Mouse (Mus musculus) midbrain, postnatal 0 days (tissue): ENCODE data around the gene Gnat2. TPM values are rescaled to one million over a fixed set of nuclear protein-coding genes. Genes with fewer than 3 reads are reported as not detected.

Source experiments
- ATAC-seq: fragments of 200-750 bp; cut with Nextera tagmentation; 2 replicates; pipeline ENCODE4 v1.8.0; 2017; ENCODE audit warnings: moderate number of reproducible peaks, mild to moderate bottlenecking, moderate TSS enrichment, moderate library complexity; ENCODE audit not compliant: low FRiP score
- DNase-seq: peaks from one replicate; pipeline ENCODE4 v3.0.0-alpha.2; 2015; ENCODE audit warnings: low spot score
- H3K27ac ChIP-seq: fragments of 300-500 bp; sonication (generic); 2 replicates; pipeline ENCODE4 v1.5.1; 2014; ENCODE audit warnings: low read depth, mild to moderate bottlenecking, low read length, mixed read lengths
- H3K27me3 ChIP-seq: fragments of 300-500 bp; sonication (generic); 2 replicates; pipeline ENCODE4 v1.6.1; 2014; ENCODE audit warnings: low read length, control low read depth, mixed read lengths; ENCODE audit not compliant: insufficient read depth
- H3K36me3 ChIP-seq: fragments of 300-500 bp; sonication (generic); 2 replicates; pipeline ENCODE4 v1.6.1; 2014; ENCODE audit warnings: low read length, control low read depth, mixed read lengths; ENCODE audit not compliant: insufficient read depth
- H3K4me1 ChIP-seq: fragments of 300-500 bp; sonication (generic); 2 replicates; pipeline ENCODE4 v1.6.1; 2014; ENCODE audit warnings: mild to moderate bottlenecking, control low read depth, antibody characterized with exemption, low read length, mixed read lengths; ENCODE audit not compliant: insufficient read depth
- H3K4me2 ChIP-seq: fragments of 300-500 bp; sonication (generic); 2 replicates; pipeline ENCODE4 v1.6.1; 2014; ENCODE audit warnings: low read depth, mild to moderate bottlenecking, low read length, mixed read lengths; ENCODE audit not compliant: poor library complexity, severe bottlenecking
- H3K4me3 ChIP-seq: fragments of 300-500 bp; sonication (generic); 2 replicates; pipeline ENCODE4 v1.5.1; 2014; ENCODE audit warnings: low read depth, mild to moderate bottlenecking, low read length, moderate library complexity
- H3K9ac ChIP-seq: fragments of 300-500 bp; sonication (generic); replicated peaks from 2 replicates; pipeline ENCODE4 v1.6.1; 2014; ENCODE audit warnings: mild to moderate bottlenecking, low read length, moderate library complexity, mixed read lengths; ENCODE audit not compliant: poor library complexity, severe bottlenecking
- H3K9me3 ChIP-seq: fragments of 300-500 bp; sonication (generic); 2 replicates; pipeline ENCODE4 v1.6.1; 2016; ENCODE audit warnings: low read length, control low read depth
- CTCF ChIP-seq: IDR thresholded peaks from 2 replicates; pipeline ENCODE4 v1.5.1; 2016; ENCODE audit warnings: antibody characterized with exemption, mild to moderate bottlenecking
- WGBS: fragments of 180-500 bp; shearing (Covaris S2); extraction: QIAGEN DNeasy Blood & Tissue Kit; methylation state at CpG from one replicate; pipeline ENCODE4 v1.1.7; 2014; 5-methylcytosine and 5-hydroxymethylcytosine counted together
- polyA plus RNA-seq: library from polyadenylated mRNA; unstranded; fragments of >200 nt; fragmentation: Nextera tagmentation; extraction: Ambion mirVana; gene quantifications from 2 replicates; pipeline ENCODE4 v1.2.1, GENCODE M21; 2015
- total RNA-seq: library from RNA; depleted of rRNA; stranded (reverse); fragments of >200 nt; gene quantifications from 2 replicates; pipeline ENCODE4 v1.2.3, GENCODE M21; 2014

Gene Gnat2
- total and polyA plus RNA-seq, 2 experiments from 2014 or later = 0.28 TPM; not detected in 1

GRCm38 (mm10) chr3:108124131-108124530 lies 31.5 kb downstream of the Gnat2 start:
- Histone ChIP-seq H3K27ac (no peak overlapping the region), H3K9me3 (no peaks in the 10 kb centered on the region), H3K4me1 (no peaks in the 10 kb centered on the region), H3K27me3 (no peaks in the 10 kb centered on the region), H3K4me3 (no peak overlapping the region), H3K4me2 (no peak overlapping the region), H3K36me3 (peaks cover 24% of the 10 kb centered on the region), H3K9ac (no peak overlapping the region)
- WGBS = 50% methylated on average over 1 of the region's 1 CpGs
- DNase-seq (no peak), ATAC-seq (no peak)
- no peak for TF ChIP-seq CTCF

- Histone ChIP-seq H3K4me3 (no peak overlapping the region), H3K9me3 (no peaks in the 10 kb centered on the region), H3K9ac (no peak overlapping the region), H3K4me2 (no peak overlapping the region), H3K4me1 (no peaks in the 10 kb centered on the region), H3K27me3 (no peaks in the 10 kb centered on the region), H3K36me3 (peaks cover 12% of the 10 kb centered on the region; the same call in 1 of the 2 replicates), H3K27ac (no peak overlapping the region)
- ATAC-seq (no peak), DNase-seq (no peak)
- 94% methylated on average over 3 of the region's 3 CpGs for whole genome bisulfite sequencing
- TF ChIP-seq CTCF = no peak
Measured at GRCm38 (mm10) chr3:108126327-108126726, 33.7 kb downstream of the Gnat2 start.

GRCm38 (mm10) chr3:108128520-108128919 lies 35.9 kb downstream of the Gnat2 start:
- ATAC-seq (no peak), DNase-seq (no peak)
- H3K27ac ChIP-seq = no peak overlapping the region
- no peak overlapping the region for H3K4me2 ChIP-seq
- no peaks in the 10 kb centered on the region for H3K4me1 ChIP-seq
- 73% methylated on average over 5 of the region's 5 CpGs for WGBS
- no peaks in the 10 kb centered on the region for H3K9me3 ChIP-seq
- H3K4me3 ChIP-seq = no peak overlapping the region
- no peak for TF ChIP-seq CTCF
- no peaks in the 10 kb centered on the region for H3K36me3 ChIP-seq
- no peaks in the 10 kb centered on the region for H3K27me3 ChIP-seq
- no peak overlapping the region for H3K9ac ChIP-seq

GRCm38 (mm10) chr3:108129367-108129766 lies 36.8 kb downstream of the Gnat2 start:
- no peak overlapping the region for H3K27ac ChIP-seq
- no peak for TF ChIP-seq CTCF
- no peak overlapping the region for H3K4me3 ChIP-seq
- no peaks in the 10 kb centered on the region for H3K4me1 ChIP-seq
- H3K36me3 ChIP-seq = no peaks in the 10 kb centered on the region
- DNase-seq (no peak), ATAC-seq (no peak)
- no peak overlapping the region for H3K9ac ChIP-seq
- no peaks in the 10 kb centered on the region for H3K9me3 ChIP-seq
- H3K27me3 ChIP-seq = no peaks in the 10 kb centered on the region
- H3K4me2 ChIP-seq = no peak overlapping the region
- 92% methylated on average over 4 of the region's 4 CpGs for WGBS

- 96% methylated on average over 4 of the region's 4 CpGs for WGBS
Measured at GRCm38 (mm10) chr3:108129804-108130203, 37.2 kb downstream of the Gnat2 start.

GRCm38 (mm10) chr3:108131216-108131615 lies 38.6 kb downstream of the Gnat2 start:
- no peaks in the 10 kb centered on the region for H3K9me3 ChIP-seq
- no peak overlapping the region for H3K27ac ChIP-seq
- H3K9ac ChIP-seq = no peak overlapping the region
- no peak for TF ChIP-seq CTCF
- DNase-seq (no peak), ATAC-seq (no peak)
- H3K4me3 ChIP-seq = no peak overlapping the region
- H3K36me3 ChIP-seq = no peaks in the 10 kb centered on the region
- H3K4me2 ChIP-seq = no peak overlapping the region
- no peaks in the 10 kb centered on the region for H3K4me1 ChIP-seq
- 96% methylated on average over 5 of the region's 5 CpGs for WGBS
- no peaks in the 10 kb centered on the region for H3K27me3 ChIP-seq

More at GRCm38 (mm10) chr3:108129804-108130203, 37.2 kb downstream of the Gnat2 start:
- no peaks in the 10 kb centered on the region for H3K4me1 ChIP-seq
- DNase-seq (no peak), ATAC-seq (no peak)
- H3K9me3 ChIP-seq = no peaks in the 10 kb centered on the region
- H3K36me3 ChIP-seq = no peaks in the 10 kb centered on the region
- H3K27me3 ChIP-seq = no peaks in the 10 kb centered on the region
- no peak overlapping the region for H3K9ac ChIP-seq
- no peak overlapping the region for H3K27ac ChIP-seq
- TF ChIP-seq CTCF = no peak
- no peak overlapping the region for H3K4me2 ChIP-seq
- H3K4me3 ChIP-seq = no peak overlapping the region
